Mouse (Mus musculus): ENCODE results near the gene Tns1. TPM values are rescaled to one million over a fixed set of nuclear protein-coding genes. Genes with fewer than 3 reads are reported as not detected.

Tns1 gene
- polyA plus RNA-seq, 1 experiment from 2014 or later: 15.3 TPM

GRCm38 (mm10) chr1:73860421-73860820 is 263.8 kb downstream of the Tns1 start:
- WGBS: 71% methylated on average over 3 of the region's 3 CpGs
- H3K27me3 ChIP-seq (ENCODE audit: insufficient read depth, poor library complexity, severe bottlenecking): no peaks in the 10 kb centered on the region
- DNase-seq (ENCODE audit: low spot score): no peak
- no peak overlapping the region for H3K4me3 ChIP-seq
- H3K36me3 ChIP-seq: no peaks in the 10 kb centered on the region
- no peak overlapping the region for H3K27ac ChIP-seq
- H3K9me3 ChIP-seq: no peaks in the 10 kb centered on the region
- peaks cover 27% of the 10 kb centered on the region for H3K4me1 ChIP-seq (replicated peaks)

Other genes with a start within 250 kb of the Tns1 start
- gene Rufy4, start 1.1 kb upstream of the Tns1 start, polyA plus RNA-seq (2016; fragmentation: Nextera tagmentation; extraction: Ambion mirVana): 0.31 and 0.37 TPM in 2 replicates
- 0.11 and 0.18 TPM in 2 replicates for gene Cxcr2, start 29.5 kb upstream of the Tns1 start, polyA plus RNA-seq (2016; fragmentation: Nextera tagmentation; extraction: Ambion mirVana)
- gene Cxcr1, start 70.2 kb upstream of the Tns1 start, polyA plus RNA-seq (2016; fragmentation: Nextera tagmentation; extraction: Ambion mirVana): not detected in 2 replicates
- gene Arpc2, start 111.6 kb upstream of the Tns1 start, polyA plus RNA-seq (2016; fragmentation: Nextera tagmentation; extraction: Ambion mirVana): 352 and 355 TPM in 2 replicates
- gene Gpbar1, start 154.1 kb upstream of the Tns1 start, polyA plus RNA-seq (2016; fragmentation: Nextera tagmentation; extraction: Ambion mirVana): 0.15 and 0.24 TPM in 2 replicates
- gene Aamp, start 160.3 kb upstream of the Tns1 start, polyA plus RNA-seq (2016; fragmentation: Nextera tagmentation; extraction: Ambion mirVana): 238 and 248 TPM in 2 replicates
- gene Pnkd, start 160.5 kb upstream of the Tns1 start, polyA plus RNA-seq (2016; fragmentation: Nextera tagmentation; extraction: Ambion mirVana): 111 and 120 TPM in 2 replicates
- gene Tmbim1, start 181.2 kb upstream of the Tns1 start, polyA plus RNA-seq (2016; fragmentation: Nextera tagmentation; extraction: Ambion mirVana): 11.6 and 12.6 TPM in 2 replicates
- gene Catip, start 237.7 kb upstream of the Tns1 start, polyA plus RNA-seq (2016; fragmentation: Nextera tagmentation; extraction: Ambion mirVana): 0.37 and 1.4 TPM in 2 replicates